Mouse (Mus musculus) embryo, embryonic 11.5 days (tissue): ENCODE measurements around the gene Stx5a.
A peak's percentile ranks its signal among the peaks of the same experiment; 100 is the strongest.

ENCODE experiments used
- DNase-seq: peaks from one replicate; pipeline ENCODE4 v3.0.0-alpha.2; 2012; ENCODE audit warnings: low read depth, low spot score

Stx5a gene

GRCm38 (mm10) chr19:8741243-8741869 lies at the start of gene Stx5a:
Gene Stx5a (plus strand): TSS chr19:8741413.
- DNase-seq: peak; percentile 95

- DNase-seq: no peak
Observed at GRCm38 (mm10) chr19:8691871-8692539, 49.2 kb upstream of the Stx5a start.

- no peak for DNase-seq
Observed at GRCm38 (mm10) chr19:8692740-8693139, 48.5 kb upstream of the Stx5a start.

- DNase-seq: no peak
Observed at GRCm38 (mm10) chr19:8695330-8695729, 45.9 kb upstream of the Stx5a start.

GRCm38 (mm10) chr19:8699652-8700051 lies 41.6 kb upstream of the Stx5a start:
- DNase-seq: no peak

- no peak for DNase-seq
Observed at GRCm38 (mm10) chr19:8702458-8702857, 38.8 kb upstream of the Stx5a start.

- no peak for DNase-seq
Observed at GRCm38 (mm10) chr19:8703571-8703970, 37.6 kb upstream of the Stx5a start.

GRCm38 (mm10) chr19:8705026-8705708 lies 36.0 kb upstream of the Stx5a start:
- no peak for DNase-seq

GRCm38 (mm10) chr19:8706132-8706667 lies 35.0 kb upstream of the Stx5a start:
- no peak for DNase-seq

- no peak for DNase-seq
Observed at GRCm38 (mm10) chr19:8706930-8707329, 34.3 kb upstream of the Stx5a start.

- no peak for DNase-seq
Observed at GRCm38 (mm10) chr19:8708954-8709353, 32.3 kb upstream of the Stx5a start.

- DNase-seq: no peak
Observed at GRCm38 (mm10) chr19:8710057-8710456, 31.2 kb upstream of the Stx5a start.

- DNase-seq: no peak
Observed at GRCm38 (mm10) chr19:8711506-8711905, 29.7 kb upstream of the Stx5a start.

- no peak for DNase-seq
Observed at GRCm38 (mm10) chr19:8711949-8712869, 29.0 kb upstream of the Stx5a start.

- peak; percentile 72 for DNase-seq
Observed at GRCm38 (mm10) chr19:8712870-8713305, 28.3 kb upstream of the Stx5a start.

GRCm38 (mm10) chr19:8713306-8713996 lies 27.8 kb upstream of the Stx5a start:
- DNase-seq: peak; percentile 85

GRCm38 (mm10) chr19:8713997-8714652 lies 27.1 kb upstream of the Stx5a start:
- DNase-seq: no peak

GRCm38 (mm10) chr19:8714653-8715481 lies 26.3 kb upstream of the Stx5a start:
- DNase-seq: no peak
